Mouse (Mus musculus) c-Kit-negative CD71-positive TER-119-positive erythroid progenitor cells, embryonic 14.5 days (primary cell): Measurements from ENCODE around the gene Cers6.

Source experiments
- DNase-seq: peaks from one replicate; pipeline ENCODE4 v3.0.0-alpha.2; 2013; ENCODE audit warnings: low read depth, low spot score

The Cers6 gene

DNA sequence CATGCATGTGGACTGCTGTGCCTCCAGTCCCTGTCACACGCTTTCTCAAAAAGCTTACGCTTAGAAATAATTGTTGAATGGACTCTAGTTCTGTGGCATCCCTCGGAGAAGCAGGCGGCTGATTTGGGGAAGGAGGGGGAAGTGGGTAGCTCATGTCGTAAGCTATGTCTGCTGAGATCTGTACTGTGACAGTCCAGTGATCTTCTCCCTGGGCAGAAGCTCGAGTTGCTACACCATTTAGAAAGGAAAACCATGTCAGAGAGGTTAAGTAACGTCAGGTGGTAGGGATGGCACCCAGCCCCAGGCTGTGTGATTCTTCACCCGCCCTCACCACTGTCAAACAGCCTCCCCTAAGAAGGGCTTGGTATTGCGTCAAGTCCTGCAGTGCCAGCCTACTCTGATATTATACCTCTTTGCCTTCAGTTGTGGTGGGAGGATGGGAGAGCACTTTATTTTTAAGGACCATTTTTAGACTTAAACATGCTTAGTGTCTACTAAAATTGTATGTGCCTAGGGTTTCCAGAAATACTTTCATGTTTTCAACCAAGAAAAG, 154.0 kb downstream of the Cers6 start:
- no peak for DNase-seq

DNA sequence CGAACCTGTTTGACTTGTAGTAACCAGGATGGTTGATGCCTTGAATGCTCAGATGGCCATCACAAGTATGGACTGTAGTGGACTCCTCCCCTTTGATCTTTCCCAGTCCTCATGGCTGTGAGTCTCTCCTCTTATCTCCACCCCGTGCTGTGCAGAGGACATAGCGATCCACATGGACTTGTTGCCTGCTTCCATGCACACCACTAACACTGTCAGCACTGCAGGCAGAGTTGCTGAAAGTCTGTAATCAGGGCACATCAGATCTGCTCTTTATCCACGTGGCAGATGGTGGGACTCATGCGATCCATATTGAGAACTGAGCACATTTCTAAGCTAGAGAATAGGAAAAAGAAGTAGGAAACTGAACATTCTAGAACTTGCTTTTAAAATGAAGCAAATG, 154.6 kb downstream of the Cers6 start:
- DNase-seq: no peak

DNA sequence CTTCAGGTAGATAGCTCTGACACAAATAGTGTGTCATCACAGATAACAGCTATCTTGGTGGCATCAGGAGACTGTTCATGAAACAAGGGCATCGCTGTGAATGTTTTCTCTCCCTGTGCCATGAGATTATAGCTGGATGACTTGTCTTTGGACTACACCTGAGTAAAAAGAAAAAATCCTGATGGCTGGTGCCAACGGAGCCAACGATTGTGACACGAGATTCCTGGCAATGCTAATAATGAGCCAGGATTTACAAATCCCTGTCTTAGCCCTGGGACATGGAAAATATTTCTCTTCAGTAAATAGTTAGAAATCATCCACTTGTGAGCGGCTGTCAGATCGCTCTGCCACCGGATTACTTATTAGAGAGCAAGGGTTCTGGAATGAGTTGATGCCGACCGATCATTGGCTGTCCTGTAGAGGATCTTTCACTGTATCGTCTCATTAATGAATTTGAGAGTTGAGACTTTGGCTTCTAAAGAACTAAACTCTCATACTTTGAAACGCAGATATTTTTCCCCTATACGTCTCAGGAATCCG, 157.9 kb downstream of the Cers6 start:
- no peak for DNase-seq

DNA sequence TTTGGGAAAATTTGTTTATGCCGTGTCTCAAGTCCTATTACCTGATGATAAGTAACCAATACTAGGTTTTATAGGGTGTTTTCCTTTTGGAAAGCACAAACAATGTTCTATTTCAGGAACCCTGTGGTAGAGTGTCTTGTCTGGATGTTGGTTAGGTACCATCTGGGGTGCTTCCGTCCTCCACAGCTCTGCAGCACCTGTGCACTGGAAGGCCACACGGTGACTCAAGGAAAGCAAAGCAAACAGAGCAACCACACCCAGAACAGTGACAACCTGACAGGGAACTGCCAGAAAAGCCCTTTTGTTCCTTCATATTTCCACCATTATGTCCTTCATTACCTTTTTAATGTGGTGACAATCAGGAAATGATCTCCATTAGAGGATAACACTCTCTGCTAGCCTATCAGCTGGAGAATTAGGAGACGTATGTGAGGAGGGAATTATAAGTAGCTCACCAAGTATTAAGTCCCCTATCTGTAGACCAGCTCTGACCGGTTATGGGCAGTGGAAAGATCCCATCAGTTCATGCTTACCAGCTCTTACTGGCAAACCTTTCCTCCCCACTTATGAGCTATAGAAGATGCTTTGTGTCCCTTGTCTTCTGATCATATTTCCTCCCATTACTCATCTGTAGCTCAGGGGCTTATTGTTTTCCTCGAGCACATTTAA, 158.7 kb downstream of the Cers6 start:
- no peak for DNase-seq

DNA sequence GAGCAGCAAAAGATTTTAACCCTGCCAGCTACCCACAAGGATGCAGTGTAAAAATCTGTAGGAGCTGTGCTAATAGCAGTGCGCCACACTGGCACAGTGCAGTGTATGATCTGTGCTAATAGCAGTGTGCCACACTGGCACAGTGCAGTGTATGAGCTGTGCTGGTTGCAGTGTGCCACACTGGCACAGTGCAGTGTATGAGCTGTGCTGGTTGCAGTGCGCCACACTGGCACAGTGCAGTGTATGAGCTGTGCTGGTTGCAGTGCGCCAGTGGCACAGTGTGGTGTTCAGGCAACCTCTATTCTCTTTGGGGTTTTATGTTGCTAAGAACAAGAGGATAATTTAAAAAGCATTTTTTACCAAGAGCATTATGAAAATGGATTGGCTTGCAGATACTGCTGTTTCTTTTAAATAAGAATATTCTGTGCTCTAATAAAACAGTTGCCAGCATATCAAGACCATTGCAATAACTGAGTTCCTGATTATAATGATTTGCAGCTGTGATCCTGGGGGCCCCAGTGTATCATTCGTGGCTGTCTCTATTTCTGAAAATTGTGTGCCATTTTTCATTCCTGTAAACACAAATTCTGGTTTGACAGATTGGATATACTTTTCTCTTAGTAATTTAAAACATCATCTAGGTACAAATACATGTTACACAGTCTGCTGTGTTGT, 159.5 kb downstream of the Cers6 start:
- DNase-seq: no peak

DNA sequence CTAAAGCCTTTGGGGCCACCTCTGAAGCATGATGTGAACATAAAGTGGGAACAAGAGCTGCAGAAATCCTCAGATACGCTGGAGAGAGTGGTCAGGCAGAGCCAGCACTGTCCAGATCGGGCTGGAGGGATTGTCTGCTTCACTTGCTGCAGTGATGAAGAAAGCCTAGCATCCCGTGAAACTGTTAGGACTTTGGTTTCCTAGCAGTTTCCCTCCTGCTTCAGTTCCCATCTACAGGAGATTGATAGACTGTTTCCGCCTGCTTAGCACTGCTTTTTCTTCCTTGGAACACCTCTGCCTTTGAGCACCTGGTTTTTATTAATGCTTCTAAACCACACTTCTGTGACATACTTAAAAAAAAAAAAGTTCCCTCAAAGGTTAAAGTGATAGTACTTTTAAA, 160.3 kb downstream of the Cers6 start:
- no peak for DNase-seq

DNA sequence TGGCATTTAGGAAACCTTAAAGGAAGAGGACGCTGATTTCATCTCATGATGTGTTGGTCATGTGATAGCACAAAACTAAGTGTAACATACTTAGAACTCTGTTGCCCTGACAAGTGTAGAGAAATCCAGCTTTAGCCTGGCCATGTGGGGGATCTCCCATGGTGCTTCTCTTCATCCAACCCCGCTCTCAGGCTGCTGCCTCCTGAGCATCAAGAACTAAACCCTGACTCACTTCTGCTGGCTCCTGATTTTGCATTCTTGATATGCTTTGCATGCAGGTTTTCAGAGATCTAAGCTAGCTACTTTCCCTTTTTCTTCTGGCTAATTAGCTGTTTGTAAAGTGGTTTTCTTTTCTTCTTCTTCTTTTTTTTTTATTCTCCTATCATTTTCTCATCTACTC, 163.6 kb downstream of the Cers6 start:
- DNase-seq: no peak

DNA sequence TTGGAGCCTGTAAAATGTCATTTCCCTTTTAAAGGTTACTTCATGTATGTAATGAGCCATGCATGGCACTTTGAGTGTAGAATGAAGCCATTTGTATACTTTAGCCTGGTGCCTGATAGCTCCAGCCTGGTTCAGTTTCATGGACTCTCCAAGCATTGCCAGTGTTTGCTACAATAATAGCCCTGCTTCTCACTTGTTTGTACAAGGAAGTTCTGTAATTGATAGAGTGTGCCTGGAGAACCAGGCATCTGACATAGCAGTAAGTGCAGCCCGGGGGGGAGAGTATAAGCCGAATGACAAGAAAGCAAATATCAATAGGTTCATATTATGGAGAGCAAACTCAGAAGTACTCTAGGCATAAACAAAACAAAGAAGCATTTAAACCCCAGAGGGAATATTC, 171.3 kb downstream of the Cers6 start:
- DNase-seq: no peak

DNA sequence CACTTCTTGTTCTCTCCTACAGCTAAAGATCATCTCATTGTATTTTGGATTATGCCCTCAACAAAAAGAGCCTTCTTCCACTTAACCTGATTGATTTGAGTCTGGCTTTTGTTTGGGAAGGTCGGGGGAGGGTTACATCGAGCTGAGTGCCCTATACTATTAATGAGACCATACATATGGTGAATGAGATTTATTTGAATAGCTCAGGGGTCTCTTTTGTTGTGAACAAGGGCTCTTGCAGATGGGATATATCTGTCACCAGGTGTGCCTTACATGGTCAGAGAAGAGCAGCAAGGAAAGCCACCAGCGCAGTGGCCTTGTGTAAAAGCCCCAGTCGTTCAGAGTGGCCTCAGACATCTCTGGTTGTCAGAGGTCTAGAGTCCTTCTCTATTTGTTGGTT, 174.2 kb downstream of the Cers6 start:
- no peak for DNase-seq

DNA sequence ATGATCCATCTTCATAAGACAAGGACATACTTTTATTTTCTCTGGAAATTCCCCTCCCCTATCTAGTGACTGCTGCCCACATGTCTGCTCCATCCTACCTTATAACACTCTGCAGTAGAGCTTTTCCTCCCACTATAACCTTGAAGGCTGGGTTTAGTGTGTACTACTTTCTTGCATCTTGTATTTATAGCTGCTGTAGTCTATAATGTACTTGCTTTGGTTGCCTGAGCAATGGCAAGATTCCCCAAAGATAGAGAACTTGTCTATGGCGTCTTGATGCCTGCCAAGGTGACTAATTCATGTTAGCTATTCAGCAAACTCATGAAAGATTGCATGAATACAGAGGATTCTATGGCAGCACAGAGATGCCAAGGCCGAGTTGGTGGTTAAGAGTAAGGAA, 176.1 kb downstream of the Cers6 start:
- DNase-seq: no peak

DNA sequence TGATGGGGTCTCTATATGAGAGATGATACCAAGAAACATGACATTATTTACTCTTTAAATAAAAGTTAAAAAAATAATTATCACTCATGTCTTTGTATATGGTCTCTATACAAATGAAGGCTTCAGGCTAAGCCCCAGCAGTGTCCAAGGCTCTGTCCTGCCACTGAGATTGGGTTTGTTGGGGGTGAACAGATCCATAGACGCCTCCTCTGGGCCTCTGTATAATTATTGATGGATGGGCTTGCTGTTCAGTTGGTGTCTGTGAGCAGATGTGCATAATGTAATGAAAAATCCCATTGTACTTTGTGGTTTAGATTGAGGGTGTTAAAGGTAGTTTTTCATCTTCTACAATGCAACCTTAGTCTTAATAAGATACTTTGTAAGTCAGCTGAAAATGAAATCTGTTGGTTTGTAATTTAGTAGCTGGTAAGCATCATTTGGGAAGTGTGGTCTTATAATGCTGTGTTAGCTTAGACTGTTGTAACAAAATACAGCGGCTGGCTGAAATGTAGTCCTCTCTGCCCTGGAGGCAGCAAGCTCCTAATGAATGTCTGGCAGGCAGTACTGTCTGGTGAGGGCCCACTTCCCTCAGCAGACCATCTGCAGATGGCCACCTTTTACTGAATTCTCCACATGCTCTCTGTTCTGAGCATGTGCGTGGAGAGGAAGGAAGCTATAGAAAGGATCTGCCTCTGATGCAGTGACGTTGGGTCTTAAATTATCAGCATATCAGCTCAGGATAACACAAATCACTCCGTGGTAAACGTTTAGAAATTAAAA, 181.3 kb downstream of the Cers6 start:
- DNase-seq: no peak

DNA sequence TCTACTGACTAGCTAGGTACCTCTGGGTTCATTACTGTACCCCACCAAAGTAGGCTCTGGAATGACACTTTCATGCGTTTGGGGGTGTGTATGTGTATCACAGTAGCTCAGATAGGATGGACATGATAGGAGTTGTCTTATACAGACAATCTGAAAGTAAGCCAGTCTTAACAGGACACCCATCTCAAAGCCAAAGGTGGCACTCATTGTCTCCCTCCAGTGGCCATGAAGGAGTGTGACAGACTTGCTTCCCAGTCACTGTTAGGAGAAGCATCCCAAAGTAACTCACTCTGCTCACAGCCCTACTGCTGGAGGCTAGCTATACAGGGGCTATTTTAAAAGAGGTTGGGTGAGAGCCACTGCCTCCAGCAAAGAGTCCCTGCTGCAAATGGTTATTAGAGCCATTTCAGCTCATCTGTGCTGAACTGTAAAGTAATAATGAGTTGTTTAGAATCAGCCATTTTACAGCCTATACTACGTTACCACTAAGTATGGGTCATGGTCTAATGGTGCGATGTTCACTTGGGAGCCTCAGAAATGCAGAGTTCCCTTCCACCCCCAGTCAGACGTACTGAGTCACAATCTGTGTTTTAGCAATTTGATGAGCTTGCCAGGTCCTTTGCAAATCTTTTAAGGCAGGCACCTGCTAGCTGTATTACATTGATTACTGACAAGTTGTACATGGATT, 182.3 kb downstream of the Cers6 start:
- DNase-seq: no peak

DNA sequence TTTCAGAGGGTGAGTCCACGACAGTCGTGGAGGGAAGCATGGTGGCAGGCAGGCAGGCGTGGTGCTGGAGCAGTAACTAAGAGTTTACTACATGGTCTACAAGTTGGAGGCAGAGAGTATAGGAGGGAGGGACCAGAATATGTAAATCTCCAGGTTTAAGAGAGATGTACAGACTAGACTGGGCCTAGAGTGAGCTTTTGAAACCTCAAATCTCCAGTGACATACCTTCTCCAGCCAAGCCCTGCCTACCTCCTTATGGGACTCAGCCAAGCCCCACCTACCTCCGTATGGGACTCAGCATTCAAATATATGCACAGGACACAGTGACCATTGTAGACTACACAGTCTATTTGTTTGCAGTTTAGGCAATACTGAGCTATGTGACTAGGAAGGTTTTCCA, 184.7 kb downstream of the Cers6 start:
- DNase-seq: no peak

DNA sequence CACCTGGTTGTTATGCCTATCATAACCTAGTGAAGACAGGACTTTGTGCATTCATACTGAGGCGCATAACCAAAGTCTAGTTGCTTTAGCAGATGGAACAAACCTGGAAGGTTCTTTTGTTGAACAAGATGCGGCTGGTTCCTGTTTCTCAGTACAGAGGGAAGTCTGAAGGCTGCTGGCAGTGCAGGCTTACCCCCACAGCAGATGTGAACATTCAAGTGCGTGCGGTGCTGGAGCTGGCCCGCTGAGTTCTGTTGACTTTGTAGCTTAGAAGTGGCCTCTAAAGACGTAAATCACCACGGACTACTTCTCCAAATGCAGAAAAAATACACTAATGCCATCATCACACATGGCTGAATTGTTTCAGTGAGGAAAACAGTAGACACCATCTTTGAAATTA, 186.1 kb downstream of the Cers6 start:
- no peak for DNase-seq

DNA sequence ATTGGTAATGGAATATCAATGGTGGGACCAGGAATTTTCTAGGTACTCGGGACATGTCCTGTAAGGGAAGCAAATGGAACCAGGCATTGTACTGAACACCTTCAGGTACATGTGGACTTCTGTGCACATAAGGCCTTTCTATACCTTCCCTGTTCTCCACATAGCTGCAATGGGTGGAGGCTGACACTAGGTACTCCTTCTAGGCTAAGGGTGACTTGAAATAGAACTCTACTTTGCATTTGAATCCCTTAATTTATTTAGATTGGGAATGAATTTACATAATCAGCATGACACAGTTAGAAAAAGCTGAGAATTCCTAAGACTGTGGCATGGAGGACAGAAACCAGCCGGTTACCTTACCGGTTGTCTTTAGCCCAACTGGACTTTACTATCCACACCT, 186.6 kb downstream of the Cers6 start:
- DNase-seq: no peak

DNA sequence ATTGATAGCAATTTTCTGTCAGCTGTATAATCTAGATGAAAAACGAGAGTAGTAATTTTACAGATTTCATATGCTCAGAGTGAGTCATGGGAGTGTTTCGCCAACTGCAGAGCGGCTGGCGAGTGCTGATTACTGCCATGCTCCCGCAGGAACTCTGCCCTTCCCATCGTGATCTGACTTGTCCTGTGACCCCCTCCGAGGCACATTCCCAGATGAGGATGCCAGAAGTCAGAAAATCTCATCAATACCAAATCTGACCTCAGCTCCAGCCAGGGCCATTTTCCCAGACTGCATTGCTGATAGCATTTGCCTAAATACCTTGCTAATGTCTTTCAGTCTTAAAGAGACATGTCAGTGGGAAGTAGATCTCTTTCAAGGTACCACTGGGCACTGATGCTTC, 187.9 kb downstream of the Cers6 start:
- DNase-seq: no peak

DNA sequence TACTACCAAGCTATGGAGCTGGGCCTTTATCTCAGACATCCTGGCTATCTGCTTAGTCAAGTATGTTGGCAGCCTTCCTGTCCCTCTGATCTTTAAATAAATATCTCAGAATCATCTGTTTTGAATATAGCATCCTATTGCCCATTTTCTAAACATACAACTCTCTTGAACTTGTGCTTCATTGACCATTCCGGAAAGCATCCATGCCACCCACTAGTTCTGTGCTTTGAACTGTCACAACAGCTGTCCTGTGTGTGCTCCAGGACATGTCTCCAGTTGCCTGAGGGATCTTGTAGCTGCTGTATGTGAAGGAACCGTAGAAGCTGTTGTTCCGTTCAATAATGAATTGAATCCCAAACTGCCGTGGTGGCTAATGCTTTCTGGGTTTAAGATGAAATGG, 188.9 kb downstream of the Cers6 start:
- DNase-seq: no peak

DNA sequence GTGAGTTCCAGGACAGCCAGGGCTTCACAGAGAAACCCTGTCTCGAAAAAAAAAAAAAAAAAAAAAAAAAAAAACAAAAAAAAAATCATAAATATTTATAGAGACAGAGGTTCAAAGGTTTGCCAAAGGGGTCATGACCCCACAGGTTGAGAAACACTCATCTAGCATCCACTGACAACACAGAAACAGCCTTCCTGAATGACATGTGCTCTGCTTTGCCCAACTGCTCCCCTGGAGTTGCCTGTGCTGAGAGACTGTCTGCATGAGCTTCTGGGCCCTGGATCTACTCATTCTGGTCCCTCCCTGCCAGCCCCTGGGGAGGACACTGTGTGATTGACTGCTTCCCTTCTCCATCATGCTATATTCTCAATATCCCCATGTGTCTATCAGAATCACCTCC, 190.4 kb downstream of the Cers6 start:
- no peak for DNase-seq

DNA sequence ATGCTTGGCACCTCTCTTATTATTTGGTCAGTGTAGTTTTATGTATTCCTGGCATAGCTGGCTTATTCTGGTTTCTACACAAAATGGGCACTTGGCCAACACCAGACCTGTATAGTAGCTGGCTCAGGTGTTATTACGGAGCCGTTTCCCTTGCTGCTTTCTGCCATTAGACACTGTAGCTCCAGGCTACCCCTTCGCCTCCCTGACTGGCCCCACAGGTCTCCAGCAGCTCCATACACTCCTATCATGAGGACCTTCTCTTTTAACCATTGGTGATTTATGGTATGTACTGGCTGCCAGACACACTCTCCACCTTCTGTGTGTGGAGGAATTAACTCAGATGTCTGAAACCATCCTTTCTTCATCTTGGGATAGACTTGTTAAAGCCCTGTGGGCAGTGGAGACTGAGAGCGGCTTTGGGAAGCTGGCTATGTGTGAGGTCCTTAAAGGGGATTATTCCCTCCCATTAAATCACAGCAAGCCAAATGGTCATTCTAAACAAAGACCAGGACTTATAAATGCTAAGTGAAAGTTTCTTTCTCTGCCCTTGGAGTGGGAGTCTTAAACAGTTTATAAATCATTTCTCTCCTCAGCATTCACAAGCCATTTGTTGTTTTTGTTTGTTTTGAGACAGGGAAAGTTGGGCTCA, 192.1 kb downstream of the Cers6 start:
- DNase-seq: no peak

DNA sequence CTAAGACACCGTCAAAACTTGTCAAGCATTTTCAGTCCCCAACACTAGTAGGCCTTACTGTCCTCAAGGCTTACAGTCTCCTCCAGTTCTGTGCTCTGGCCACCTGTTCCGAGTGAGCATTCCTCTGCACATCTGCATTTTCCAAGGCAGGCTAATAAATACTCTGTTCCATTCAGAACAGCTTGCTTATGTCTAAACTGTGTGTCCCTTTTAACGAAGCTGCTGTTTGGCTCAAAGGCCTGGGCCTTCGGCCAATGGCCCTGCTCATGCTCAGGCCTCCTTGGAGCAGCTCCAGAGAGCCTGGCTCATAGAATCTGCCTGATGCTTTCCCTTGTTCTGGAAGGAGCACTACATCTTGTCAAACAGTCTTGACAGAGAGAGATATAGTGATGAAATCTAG, 193.0 kb downstream of the Cers6 start:
- no peak for DNase-seq

DNA sequence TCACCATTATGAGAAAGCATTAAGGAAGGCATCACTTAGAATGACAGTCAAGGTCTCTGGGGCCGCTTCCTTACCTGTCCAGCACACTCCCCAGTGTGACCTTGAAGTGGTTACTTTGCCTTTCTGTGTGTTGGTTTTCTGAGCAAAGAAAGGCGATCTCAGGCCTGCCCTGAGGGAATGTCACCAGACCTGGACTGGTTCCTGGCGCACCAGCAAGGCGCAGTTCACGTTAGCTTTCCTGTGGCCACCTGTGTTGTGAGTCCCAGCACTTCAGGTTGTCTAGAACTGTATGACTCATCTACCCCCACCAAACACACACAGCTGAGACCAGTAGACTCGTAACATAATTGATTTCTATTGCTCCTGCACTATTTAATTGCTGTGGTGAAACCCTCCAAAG, 193.9 kb downstream of the Cers6 start:
- DNase-seq: no peak
